Mouse (Mus musculus): Measurements from ENCODE around the gene Gm28557.
"Not testable (repeated sequence)": the region's sequence is repeated elsewhere in the genome, so short reads cannot be mapped to it uniquely, and the experiment has no call there.

The Gm28557 gene

DNA sequence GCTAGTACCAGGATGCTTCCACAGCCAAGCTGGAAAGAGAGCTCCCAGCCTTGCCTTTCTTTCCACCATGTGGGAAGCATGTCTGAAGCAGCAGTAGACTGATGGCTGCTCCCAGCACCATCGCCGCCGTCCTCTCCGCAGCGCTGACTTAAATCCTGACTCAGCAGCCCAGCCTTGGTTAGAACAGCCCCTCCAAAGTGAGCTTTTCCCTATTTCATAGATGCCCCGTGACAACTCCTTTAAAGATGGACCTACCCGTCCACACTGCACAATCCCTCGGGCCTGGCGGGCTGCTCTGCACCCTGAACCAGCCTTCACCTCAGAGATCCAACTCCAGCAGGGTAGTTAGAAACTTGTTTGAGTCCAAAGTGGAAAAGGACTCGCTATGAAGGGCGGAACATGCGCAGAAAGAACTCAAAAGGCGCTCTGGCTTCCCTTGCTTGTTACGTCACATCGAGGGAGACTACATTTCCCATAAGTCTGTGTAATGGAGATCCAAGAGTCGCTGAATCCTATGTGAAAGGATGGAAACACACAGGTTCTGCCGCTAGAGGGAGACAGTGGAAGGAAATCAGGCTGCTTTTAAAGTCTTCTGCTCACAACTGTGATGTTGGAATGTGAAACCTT is at the start of gene Gm28557:
Gene Gm28557, minus strand, starts transcription at position 411 of the 627 bp plus-strand sequence.
- DNase-seq: peak; percentile 85 to 91

- peak; percentile 79 to 86 for DNase-seq
Measured at GRCm38 (mm10) chr13:67128038-67128721, 19.8 kb upstream of the Gm28557 start.

GRCm38 (mm10) chr13:67127507-67127906 is 19.1 kb upstream of the Gm28557 start:
- not testable (repeated sequence) for DNase-seq

- no peak for DNase-seq
Measured at GRCm38 (mm10) chr13:67124460-67124859, 16.1 kb upstream of the Gm28557 start.

- not testable (repeated sequence) for DNase-seq
Measured at GRCm38 (mm10) chr13:67121360-67121759, 13.0 kb upstream of the Gm28557 start, which contains the start of gene Zfp759. Zfp759 (plus strand) TSS chr13:67121660.

- DNase-seq: not testable (repeated sequence)
Measured at GRCm38 (mm10) chr13:67116163-67116562, 7.8 kb upstream of the Gm28557 start, which contains the start of gene Rslcan18. Rslcan18 (minus strand) TSS chr13:67116263.

DNA sequence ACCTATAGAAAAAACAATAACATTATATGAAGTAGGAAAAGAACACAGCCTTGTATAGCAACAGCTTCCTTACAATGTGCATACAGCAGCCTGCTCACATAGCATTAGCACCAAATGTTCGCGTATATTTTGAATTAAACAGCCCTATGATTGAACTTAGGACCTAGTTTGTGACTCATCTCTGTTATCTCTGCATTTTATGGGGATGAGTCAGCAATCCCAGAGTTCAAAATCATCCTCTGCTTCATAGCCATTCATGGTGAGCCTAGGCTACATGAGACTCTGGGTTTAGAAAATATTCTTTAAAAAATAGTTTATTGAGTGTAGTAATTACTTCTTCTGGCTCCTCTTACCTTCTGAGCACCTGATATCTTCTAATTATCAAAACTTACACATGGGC is 4.9 kb upstream of the Gm28557 start:
- no peak for DNase-seq

GRCm38 (mm10) chr13:67112096-67112495 is 3.7 kb upstream of the Gm28557 start:
- DNase-seq: peak in 1 of 2 experiments; percentile 8

DNA sequence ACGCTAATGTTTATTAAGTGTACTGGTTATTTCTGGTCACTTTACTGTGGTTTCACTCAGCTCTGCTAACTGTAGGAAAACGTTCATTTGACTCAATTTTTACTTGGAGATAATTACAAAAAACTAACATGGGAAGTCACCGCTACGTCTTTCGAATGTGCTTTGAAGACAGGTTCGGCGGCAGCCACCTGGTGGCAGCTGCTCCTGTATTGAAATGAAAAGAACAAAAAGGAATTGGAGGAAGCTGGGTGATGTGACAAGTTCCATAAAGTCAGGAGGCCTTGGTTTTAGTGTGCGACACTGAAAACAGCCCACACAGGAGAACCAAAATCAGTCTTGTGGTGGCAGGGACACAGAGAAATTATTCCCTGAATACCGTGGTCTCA is 410 bp upstream of the Gm28557 start:
- DNase-seq: peak in 1 of 2 experiments; percentile 50

GRCm38 (mm10) chr13:67107681-67108080 is 723 bp downstream of the Gm28557 start:
- no peak for DNase-seq

GRCm38 (mm10) chr13:67097876-67098275 is 10.5 kb downstream of the Gm28557 start, which contains the start of gene Zfp708:
Zfp708 (minus strand) TSS chr13:67097976.
- no peak for DNase-seq

DNA sequence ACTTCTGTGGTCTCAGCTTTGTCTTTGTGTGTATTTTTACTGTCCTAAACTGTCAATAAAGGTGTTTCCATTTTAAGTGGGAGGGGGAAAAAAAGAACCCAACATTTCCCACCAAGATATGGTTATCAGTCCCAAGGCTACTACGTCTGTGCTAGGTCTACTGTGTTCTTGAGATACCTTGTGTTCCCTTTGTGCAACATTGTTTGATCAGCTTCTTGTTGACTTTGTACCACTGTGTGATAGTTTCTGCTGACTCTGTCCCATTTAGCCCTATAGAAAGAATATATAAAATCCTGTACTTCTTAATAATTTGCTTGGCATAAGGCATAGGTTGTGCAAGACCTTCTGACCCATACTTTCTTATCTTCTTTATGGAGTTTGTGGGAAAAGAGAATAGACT is 18.2 kb downstream of the Gm28557 start:
- no peak for DNase-seq

DNA sequence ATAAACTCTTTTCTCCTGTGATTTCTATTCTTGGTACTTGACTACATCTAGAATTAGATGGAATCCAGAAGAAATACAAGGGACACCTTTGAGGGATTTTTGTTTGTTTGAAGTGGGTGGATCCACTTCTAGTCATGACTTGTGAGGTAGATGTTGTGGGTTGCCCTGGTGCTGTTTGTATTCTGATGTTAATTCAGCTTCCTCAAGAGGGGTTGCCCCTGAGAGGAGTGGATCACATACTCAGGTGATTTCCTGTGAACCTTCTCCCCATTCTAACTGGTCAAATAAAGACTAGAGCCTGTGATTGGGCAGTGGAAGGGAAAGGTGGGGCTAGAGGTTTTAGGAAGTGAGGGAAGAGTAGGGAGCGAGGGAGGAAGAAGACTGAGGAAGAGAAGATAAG is 26.5 kb downstream of the Gm28557 start:
- DNase-seq: no peak

DNA sequence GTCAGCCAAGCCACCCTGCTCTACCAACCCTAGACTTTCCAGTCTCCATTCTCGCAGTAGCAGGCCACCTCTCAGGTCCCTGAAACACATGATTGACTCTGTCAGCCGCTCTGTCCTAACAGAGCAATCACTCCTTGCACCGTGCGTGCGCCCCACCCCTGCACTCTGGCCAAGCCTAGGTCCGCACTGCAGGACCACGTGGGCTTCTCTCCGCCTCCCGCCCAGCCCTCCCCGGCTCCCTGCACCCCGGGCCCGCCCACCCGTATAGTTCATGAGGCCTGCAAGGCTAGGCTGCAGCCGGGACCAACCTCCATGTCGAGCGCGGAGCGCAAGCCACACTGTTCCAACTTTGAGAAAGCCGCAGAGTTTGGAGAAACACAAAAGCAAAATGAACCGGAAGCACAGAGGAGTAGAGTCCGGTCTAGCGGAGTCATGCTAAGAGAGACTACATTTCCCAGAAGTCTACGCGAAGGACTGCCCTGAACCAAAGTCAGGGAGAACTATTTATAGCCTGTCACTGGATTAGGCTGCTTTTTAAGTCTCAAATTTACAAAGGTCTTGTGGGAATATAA is 27.2 kb downstream of the Gm28557 start:
- peak; percentile 80 to 84 for DNase-seq

GRCm38 (mm10) chr13:67077244-67077643 is 31.2 kb downstream of the Gm28557 start:
- no peak for DNase-seq

DNA sequence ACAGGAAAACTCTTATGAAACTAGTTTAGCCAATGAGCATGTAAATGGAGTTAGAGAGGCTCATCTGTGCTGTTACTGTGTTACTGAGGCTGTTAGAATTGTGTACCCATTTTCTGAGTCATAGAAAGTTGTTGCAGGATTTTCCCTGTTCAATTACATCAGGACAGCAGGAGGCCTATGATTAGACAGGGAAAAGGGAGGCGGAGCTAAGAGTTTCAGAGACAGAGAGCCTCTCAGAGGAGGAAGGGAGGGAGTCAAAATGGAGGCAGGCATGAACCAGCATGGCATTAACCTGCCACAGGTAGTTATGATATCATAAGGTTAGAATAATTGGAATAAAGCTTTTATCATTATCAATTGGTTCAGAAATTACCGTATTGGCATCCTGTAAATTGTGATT is 35.6 kb downstream of the Gm28557 start:
- no peak for DNase-seq

- DNase-seq: no peak
Measured at GRCm38 (mm10) chr13:67065386-67065785, 43.0 kb downstream of the Gm28557 start.

DNA sequence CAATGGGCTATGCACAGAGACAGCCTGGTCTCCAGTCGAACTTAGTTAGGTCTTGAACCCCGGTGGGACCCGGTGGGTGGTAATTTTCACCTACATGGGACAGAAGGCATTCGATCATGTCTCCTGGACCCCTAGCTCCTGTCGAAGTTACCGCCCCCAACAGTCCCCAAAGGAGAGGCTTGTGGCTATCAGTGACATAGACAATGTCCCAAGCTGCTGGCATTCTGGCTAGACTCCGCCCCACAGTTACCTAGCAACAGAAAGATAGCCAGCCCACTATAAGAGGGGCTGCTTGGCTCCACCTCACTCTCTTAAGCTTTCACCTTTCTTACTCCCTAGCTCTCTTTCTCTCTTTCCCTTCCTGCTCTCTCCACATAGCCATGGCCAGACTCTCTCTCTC is 46.0 kb downstream of the Gm28557 start:
- no peak for DNase-seq

DNA sequence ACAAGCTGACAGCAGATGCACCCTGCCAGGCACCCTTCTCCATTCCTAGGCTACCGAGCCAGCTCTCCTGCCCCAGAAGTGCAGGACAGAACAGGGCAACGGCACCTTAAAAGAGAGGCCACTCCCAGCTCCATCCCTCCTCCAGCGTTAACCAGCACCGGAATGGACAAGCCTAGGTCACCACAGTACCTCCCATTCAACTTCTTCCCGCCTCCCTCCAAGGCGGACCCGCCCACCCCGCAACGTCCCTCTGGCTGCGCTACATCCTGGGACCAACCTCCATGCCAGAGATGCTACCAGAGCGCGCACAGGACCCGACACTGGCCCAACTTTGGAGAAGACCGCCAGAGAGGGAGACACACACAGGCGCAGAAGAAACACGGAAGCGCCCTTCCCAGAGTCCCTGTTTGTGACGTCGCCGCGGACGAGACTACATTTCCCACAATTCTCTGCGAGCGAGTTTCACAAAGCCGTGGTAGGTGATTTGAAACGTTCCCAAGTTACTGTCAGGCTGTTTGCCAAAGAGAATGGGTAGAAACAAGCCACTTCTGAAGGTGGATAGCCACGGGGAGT is 47.5 kb downstream of the Gm28557 start, which contains the start of gene Zfp712:
Gene Zfp712, minus strand, starts transcription at position 385 of the 573 bp plus-strand sequence.
- DNase-seq: peak; percentile 92

DNA sequence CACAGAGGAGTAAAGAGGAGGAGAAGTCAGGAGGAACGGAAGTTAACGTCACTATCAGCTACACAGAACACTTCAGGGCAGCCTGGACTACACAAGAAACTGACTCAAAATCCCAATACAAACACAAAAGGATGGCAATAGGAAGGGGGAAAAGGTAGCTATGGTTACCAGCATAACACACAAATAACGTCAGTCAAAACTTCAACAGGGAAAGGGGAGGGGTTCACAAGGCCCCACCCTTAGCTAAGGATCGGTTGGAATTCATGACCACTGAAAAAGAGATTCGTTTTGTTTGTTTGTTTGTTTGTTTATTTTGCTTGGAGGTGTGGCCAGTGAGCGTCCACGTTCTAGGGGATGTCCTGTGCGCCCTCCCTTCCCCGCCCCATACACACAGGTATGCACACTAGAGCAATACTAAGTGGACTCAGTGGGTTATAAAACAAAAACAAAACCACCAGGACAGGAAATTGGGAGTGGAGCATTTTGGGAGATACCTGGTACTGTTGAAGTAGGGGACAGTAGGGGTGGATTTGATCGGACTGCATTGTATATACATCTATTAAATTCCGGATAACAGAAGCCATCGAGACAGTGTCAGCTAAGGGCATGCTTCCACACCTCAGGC is 48.1 kb downstream of the Gm28557 start:
- no peak for DNase-seq

Data from lung, postnatal 4 days (tissue).